Mouse (Mus musculus): ENCODE data around the gene Armh1.
"Not testable (repeated sequence)": the region's sequence is repeated elsewhere in the genome, so short reads cannot be mapped to it uniquely, and the experiment has no call there.

The Armh1 gene

GRCm38 (mm10) chr4:117223001-117223400 lies 28.9 kb downstream of the Armh1 start:
- DNase-seq (ENCODE audit: low read depth, low spot score): no peak

GRCm38 (mm10) chr4:117221836-117222235 lies 30.1 kb downstream of the Armh1 start:
- DNase-seq (ENCODE audit: low read depth, low spot score): no peak

GRCm38 (mm10) chr4:117220741-117221515 lies 31.0 kb downstream of the Armh1 start:
- no peak for DNase-seq (ENCODE audit: low read depth, low spot score)

GRCm38 (mm10) chr4:117218517-117219219 lies 33.3 kb downstream of the Armh1 start:
- peak; percentile 33 for DNase-seq (ENCODE audit: low read depth, low spot score)

- DNase-seq (ENCODE audit: low read depth, low spot score): no peak
These were observed 34.9 kb downstream of the Armh1 start for GRCm38 (mm10) chr4:117217029-117217428.

GRCm38 (mm10) chr4:117214250-117214649 lies 37.7 kb downstream of the Armh1 start:
- DNase-seq (ENCODE audit: low read depth, low spot score): no peak

- peak; percentile 64 for DNase-seq (ENCODE audit: low read depth, low spot score)
These were observed 41.5 kb downstream of the Armh1 start for GRCm38 (mm10) chr4:117210147-117211074.

- no peak for DNase-seq (ENCODE audit: low read depth, low spot score)
These were observed 42.3 kb downstream of the Armh1 start for GRCm38 (mm10) chr4:117209592-117209991.

GRCm38 (mm10) chr4:117202992-117203354 lies 49.0 kb downstream of the Armh1 start:
- no peak for DNase-seq (ENCODE audit: low read depth, low spot score)

GRCm38 (mm10) chr4:117202046-117202991 lies 49.6 kb downstream of the Armh1 start:
- no peak for DNase-seq (ENCODE audit: low read depth, low spot score)

GRCm38 (mm10) chr4:117191804-117192203 lies 60.1 kb downstream of the Armh1 start:
- DNase-seq (ENCODE audit: low read depth, low spot score): no peak

- no peak for DNase-seq (ENCODE audit: low read depth, low spot score)
These were observed 61.3 kb downstream of the Armh1 start for GRCm38 (mm10) chr4:117190660-117191059.

- DNase-seq (ENCODE audit: low read depth, low spot score): no peak
These were observed 61.9 kb downstream of the Armh1 start for GRCm38 (mm10) chr4:117189856-117190543.

- peak; percentile 73 for DNase-seq (ENCODE audit: low read depth, low spot score)
These were observed 62.5 kb downstream of the Armh1 start for GRCm38 (mm10) chr4:117189382-117189855.

- DNase-seq (ENCODE audit: low read depth, low spot score): no peak
These were observed 63.0 kb downstream of the Armh1 start for GRCm38 (mm10) chr4:117188969-117189368.

GRCm38 (mm10) chr4:117182759-117183096 lies 69.2 kb downstream of the Armh1 start:
- not testable (repeated sequence) for DNase-seq (ENCODE audit: low read depth, low spot score)

- DNase-seq (ENCODE audit: low read depth, low spot score): peak; percentile 84
These were observed 69.8 kb downstream of the Armh1 start, which contains the start of gene Kif2c for GRCm38 (mm10) chr4:117181863-117182758. TSS of gene Kif2c (minus strand) at chr4:117182639.

- no peak for DNase-seq (ENCODE audit: low read depth, low spot score)
These were observed 82.0 kb downstream of the Armh1 start for GRCm38 (mm10) chr4:117169936-117170335.
